Mouse (Mus musculus): ENCODE measurements around the gene Cd72. TPM values are rescaled to one million over a fixed set of nuclear protein-coding genes. Genes with fewer than 3 reads are reported as not detected.

The Cd72 gene
- polyA plus RNA-seq, 1 experiment: 0.84 TPM

DNA sequence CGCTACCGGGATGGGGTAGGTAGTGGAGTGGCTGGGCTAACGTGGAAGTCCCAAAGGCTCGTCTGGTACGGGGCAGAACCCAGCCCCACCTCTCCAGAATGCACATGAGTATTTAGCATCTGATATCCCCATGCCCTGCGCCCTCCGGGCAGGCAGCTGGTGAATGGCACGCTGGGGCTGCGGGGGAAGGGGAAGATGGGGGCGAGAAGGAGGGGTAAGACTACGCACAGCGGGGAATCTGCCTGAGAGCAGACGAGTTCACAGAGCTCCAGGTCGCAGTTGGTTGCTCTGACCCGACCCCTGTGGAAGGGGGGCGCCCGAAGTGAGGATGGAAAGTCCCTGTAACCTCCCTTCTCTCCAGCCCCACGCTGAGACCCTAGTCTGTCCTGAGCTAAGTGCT, 1.0 kb downstream of the Cd72 start:
- Histone ChIP-seq H3K27me3 (ENCODE audit: control insufficient read depth, insufficient read depth, low read length) (no peaks in the 10 kb centered on the region), H3K27ac (ENCODE audit: insufficient read depth, low read length) (no peak overlapping the region), H3K4me3 (replicated peaks; ENCODE audit: insufficient read depth, low read depth, low read length) (peak overlapping the region; percentile 6), H3K4me1 (ENCODE audit: control insufficient read depth, insufficient read depth, low read length) (peaks cover 1% of the 10 kb centered on the region; the same call in 1 of the 2 replicates)
- no peak for DNase-seq
- TF ChIP-seq CTCF (IDR thresholded peaks at IDR 0.05; ENCODE audit: borderline replicate concordance, insufficient read depth, low read depth, low read length) (no peak), POLR2A (IDR thresholded peaks at IDR 0.05; ENCODE audit: borderline replicate concordance, insufficient read depth, low read length) (no peak)
- 2% methylated on average over 18 of the region's 18 CpGs for WGBS

DNA sequence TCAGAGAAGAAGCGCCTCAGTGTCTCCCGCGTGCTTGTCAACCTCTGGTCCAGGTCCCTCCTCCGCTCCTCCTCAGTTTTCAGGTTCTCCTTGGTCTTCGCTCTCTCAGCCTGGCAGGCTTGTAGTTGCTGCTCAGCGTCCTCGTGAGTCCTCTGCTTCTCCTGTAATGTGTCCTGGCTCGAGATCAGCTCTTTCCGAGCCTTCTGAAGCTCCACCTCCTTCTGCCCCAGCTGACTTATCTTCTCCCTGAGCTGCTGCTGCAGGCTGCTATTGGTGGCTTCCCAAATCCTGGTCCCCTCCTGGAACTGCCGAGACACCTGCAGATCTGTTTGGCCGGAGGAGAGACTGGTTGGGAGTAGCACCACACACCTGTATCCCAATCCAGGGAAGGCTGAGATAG, 2.1 kb downstream of the Cd72 start:
- Histone ChIP-seq H3K27me3 (ENCODE audit: control insufficient read depth, insufficient read depth, low read length) (no peaks in the 10 kb centered on the region), H3K27ac (ENCODE audit: insufficient read depth, low read length) (no peak overlapping the region), H3K4me1 (ENCODE audit: control insufficient read depth, insufficient read depth, low read length) (peaks cover 3% of the 10 kb centered on the region; the same call in 1 of the 2 replicates), H3K4me3 (replicated peaks; ENCODE audit: insufficient read depth, low read depth, low read length) (no peak overlapping the region)
- 50% methylated on average over 11 of the region's 11 CpGs for WGBS
- DNase-seq: no peak
- TF ChIP-seq POLR2A (IDR thresholded peaks at IDR 0.05; ENCODE audit: borderline replicate concordance, insufficient read depth, low read length): no peak
- TF ChIP-seq CTCF (IDR thresholded peaks at IDR 0.05; ENCODE audit: borderline replicate concordance, insufficient read depth, low read depth, low read length): no peak

DNA sequence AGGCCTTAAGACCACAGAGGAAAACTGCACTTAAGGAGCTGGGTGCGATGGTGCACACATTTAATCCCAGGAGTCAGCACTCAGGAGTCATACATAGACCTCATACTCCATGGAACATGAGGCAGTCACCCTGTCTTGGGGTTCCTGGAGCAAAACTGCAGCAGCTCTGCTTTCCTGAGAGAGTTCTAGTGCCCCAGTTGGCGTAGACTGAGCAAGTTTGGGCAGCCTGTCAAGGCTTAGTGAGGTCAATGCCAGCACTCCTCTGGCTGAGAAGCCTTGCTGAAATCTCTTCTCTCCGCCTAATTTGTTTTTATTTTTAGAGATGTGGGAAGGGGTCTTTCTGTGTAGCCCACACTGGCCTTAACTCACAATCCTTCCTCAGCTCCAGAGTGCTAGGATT, 5.9 kb downstream of the Cd72 start:
- no peak for TF ChIP-seq POLR2A (IDR thresholded peaks at IDR 0.05; ENCODE audit: borderline replicate concordance, insufficient read depth, low read length)
- TF ChIP-seq CTCF (IDR thresholded peaks at IDR 0.05; ENCODE audit: borderline replicate concordance, insufficient read depth, low read depth, low read length): no peak
- Histone ChIP-seq H3K27ac (ENCODE audit: insufficient read depth, low read length) (no peak overlapping the region), H3K4me3 (replicated peaks; ENCODE audit: insufficient read depth, low read depth, low read length) (no peak overlapping the region), H3K4me1 (ENCODE audit: control insufficient read depth, insufficient read depth, low read length) (peaks cover 7% of the 10 kb centered on the region; the same call in 1 of the 2 replicates), H3K27me3 (ENCODE audit: control insufficient read depth, insufficient read depth, low read length) (no peaks in the 10 kb centered on the region)
- 37% methylated on average over 3 of the region's 3 CpGs for WGBS
- peak; percentile 44 to 55 for DNase-seq

DNA sequence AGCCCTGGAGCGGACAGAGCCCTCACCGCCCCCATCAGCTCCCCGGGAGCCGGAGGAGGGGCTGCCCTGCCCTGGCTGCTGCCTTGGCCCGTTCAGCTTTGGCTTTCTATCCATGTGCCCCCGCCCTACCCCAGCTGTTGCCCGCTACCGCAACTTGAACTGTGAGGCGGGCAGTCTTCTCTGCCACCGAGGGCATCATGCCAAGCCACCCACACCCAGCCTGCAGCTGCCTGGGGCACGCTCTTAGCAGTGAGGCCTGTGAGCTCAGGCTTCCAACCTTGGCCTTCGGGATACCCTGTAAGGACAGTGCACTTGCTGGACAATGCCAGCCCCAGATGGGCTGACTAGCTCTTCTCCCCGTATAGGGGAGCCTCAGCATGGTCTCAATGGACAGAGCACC, 7.2 kb downstream of the Cd72 start:
- no peak overlapping the region for H3K27ac ChIP-seq (ENCODE audit: insufficient read depth, low read length)
- WGBS: 32% methylated on average over 13 of the region's 13 CpGs
- TF ChIP-seq CTCF (IDR thresholded peaks at IDR 0.05; ENCODE audit: borderline replicate concordance, insufficient read depth, low read depth, low read length) (no peak), POLR2A (IDR thresholded peaks at IDR 0.05; ENCODE audit: borderline replicate concordance, insufficient read depth, low read length) (no peak)
- H3K27me3 ChIP-seq (ENCODE audit: control insufficient read depth, insufficient read depth, low read length): no peaks in the 10 kb centered on the region
- peak in 1 of 2 experiments; percentile 22 for DNase-seq
- peaks cover 7% of the 10 kb centered on the region; the same call in 1 of the 2 replicates for H3K4me1 ChIP-seq (ENCODE audit: control insufficient read depth, insufficient read depth, low read length)
- H3K4me3 ChIP-seq (replicated peaks; ENCODE audit: insufficient read depth, low read depth, low read length): no peak overlapping the region

DNA sequence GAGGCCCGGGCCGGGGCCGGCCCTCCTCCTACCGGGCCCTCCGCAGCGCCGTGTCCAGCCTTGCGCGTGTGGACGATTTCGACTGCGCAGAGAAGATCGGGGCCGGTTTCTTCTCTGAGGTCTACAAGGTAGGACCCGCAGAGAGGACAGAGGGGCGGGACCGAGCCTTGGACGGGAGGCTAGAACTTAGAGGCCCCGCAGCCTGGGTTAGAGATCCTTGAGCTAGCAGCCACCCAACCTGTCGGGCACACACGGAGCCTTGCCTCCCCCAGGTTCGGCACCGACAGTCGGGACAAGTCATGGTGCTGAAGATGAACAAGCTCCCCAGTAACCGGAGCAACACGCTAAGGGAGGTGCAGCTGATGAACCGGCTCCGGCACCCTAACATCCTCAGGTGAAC, 10.9 kb downstream of the Cd72 start:
- peaks cover 7% of the 10 kb centered on the region; the same call in 1 of the 2 replicates for H3K4me1 ChIP-seq (ENCODE audit: control insufficient read depth, insufficient read depth, low read length)
- TF ChIP-seq CTCF (IDR thresholded peaks at IDR 0.05; ENCODE audit: borderline replicate concordance, insufficient read depth, low read depth, low read length) (no peak), POLR2A (IDR thresholded peaks at IDR 0.05; ENCODE audit: borderline replicate concordance, insufficient read depth, low read length) (no peak)
- no peaks in the 10 kb centered on the region for H3K27me3 ChIP-seq (ENCODE audit: control insufficient read depth, insufficient read depth, low read length)
- WGBS: under 1% methylated on average over 28 of the region's 28 CpGs
- no peak overlapping the region for H3K27ac ChIP-seq (ENCODE audit: insufficient read depth, low read length)
- H3K4me3 ChIP-seq (replicated peaks; ENCODE audit: insufficient read depth, low read depth, low read length): peak overlapping the region; percentile 86
- DNase-seq: peak; percentile 45 to 57

DNA sequence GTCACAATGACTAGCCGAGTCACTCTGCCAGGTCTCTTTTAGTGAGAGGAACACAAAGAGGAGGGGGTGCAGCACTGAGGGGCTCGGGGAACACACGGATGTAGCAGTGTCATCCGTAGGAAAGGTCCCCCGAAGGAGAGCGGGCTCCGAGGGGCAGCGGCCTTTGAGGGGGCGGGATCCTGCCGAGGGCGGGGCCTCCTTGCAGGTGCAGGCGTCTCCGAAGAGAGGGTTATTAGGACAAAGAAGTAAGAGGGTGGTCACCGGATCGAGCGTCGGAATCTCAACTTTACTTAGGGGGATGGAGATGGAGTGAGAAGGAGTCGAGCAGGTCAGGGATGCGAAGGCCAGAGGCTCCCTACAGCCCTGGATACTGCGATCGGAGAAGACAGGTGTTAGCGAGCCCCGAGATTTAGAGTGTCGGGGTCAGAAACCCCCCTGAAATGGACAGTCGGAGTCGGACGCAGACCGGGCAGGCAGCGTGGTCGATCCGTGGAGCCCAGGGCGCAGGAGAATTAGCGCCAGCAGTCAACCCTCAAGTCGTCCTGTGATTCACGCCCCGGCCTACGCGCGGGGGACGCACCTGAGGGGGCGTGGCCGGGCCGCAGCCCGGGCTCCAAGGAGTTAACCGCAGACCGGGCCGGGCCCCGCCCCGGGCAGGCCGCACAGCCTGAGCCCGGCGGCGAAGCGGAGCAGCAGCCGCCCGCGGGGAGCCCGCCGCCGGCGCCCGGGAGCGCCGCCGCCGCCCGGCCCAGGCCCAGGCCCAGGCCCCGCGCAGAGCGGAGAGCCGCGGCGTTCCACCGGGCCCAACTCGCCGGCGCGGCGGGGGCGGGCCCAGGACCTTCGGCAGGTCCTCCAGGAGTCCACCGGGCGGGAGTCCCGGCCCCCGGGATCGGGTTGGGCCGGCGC, 11.7 kb downstream of the Cd72 start:
- H3K4me3 ChIP-seq (replicated peaks; ENCODE audit: insufficient read depth, low read depth, low read length): peak overlapping the region; percentile 86
- WGBS: under 1% methylated on average over 88 of the region's 88 CpGs
- no peaks in the 10 kb centered on the region for H3K27me3 ChIP-seq (ENCODE audit: control insufficient read depth, insufficient read depth, low read length)
- peak; percentile 77 to 81 for DNase-seq
- H3K4me1 ChIP-seq (ENCODE audit: control insufficient read depth, insufficient read depth, low read length): peaks cover 4% of the 10 kb centered on the region; the same call in 1 of the 2 replicates
- peak overlapping the region; percentile 85 for H3K27ac ChIP-seq (ENCODE audit: insufficient read depth, low read length)
- TF ChIP-seq CTCF (IDR thresholded peaks at IDR 0.05; ENCODE audit: borderline replicate concordance, insufficient read depth, low read depth, low read length) (no peak), POLR2A (IDR thresholded peaks at IDR 0.05; ENCODE audit: borderline replicate concordance, insufficient read depth, low read length) (no peak)

DNA sequence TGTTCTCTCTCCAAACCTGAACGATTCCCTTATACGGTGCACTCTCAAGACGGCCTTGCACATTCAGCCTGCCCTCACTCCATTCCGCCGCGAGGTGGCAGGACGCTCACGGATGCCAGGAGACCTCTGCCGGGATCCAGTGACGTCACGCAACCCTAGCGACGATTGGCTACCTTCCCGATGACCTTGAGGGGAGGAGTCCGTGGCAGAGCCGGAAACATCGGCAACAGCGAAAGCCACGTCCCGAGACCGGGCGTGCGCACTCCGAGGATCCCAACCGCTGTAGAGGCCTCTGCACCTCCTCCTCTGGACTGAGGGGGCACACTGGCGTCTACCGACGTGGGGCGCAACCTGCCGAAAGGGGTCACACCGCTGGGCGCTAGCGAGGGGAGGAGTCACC, 12.4 kb downstream of the Cd72 start:
- DNase-seq: peak; percentile 99 to 100
- under 1% methylated on average over 33 of the region's 33 CpGs for WGBS
- Histone ChIP-seq H3K27me3 (ENCODE audit: control insufficient read depth, insufficient read depth, low read length) (no peaks in the 10 kb centered on the region), H3K4me1 (ENCODE audit: control insufficient read depth, insufficient read depth, low read length) (peaks cover 4% of the 10 kb centered on the region; the same call in 1 of the 2 replicates), H3K4me3 (replicated peaks; ENCODE audit: insufficient read depth, low read depth, low read length) (peak overlapping the region; percentile 86), H3K27ac (ENCODE audit: insufficient read depth, low read length) (peak overlapping the region; percentile 85)
- TF ChIP-seq POLR2A (IDR thresholded peaks at IDR 0.05; ENCODE audit: borderline replicate concordance, insufficient read depth, low read length) (peak; percentile 97), CTCF (IDR thresholded peaks at IDR 0.05; ENCODE audit: borderline replicate concordance, insufficient read depth, low read depth, low read length) (peak; percentile 94)

DNA sequence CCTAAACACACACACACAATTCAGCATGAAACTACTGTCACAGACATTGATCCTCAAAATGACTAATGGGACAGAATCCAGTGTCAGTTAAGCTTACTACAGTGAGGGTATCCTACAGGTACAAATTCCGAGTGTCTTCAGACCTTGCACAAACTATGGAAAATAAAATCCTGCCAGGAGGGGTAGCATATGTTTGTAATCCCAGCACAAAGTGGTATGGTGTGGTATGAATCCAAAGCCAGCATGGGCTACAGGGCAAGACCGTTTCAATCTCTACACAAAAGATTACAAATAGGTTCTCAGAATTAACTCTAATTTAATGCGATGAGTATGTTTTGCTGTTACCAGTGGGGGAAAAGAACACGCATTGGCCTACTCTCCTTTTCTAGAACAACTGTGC, 12.8 kb downstream of the Cd72 start, which contains the start of gene Tesk1:
Tesk1 (plus strand) TSS at position 301 of the 400 bp plus-strand sequence.
- Histone ChIP-seq H3K4me3 (replicated peaks; ENCODE audit: insufficient read depth, low read depth, low read length) (peak within 1 kb of the TSS; percentile 86), H3K4me1 (ENCODE audit: control insufficient read depth, insufficient read depth, low read length) (peaks cover 4% of the 10 kb centered on the region; the same call in 1 of the 2 replicates), H3K27me3 (ENCODE audit: control insufficient read depth, insufficient read depth, low read length) (no peaks in the 10 kb centered on the region), H3K27ac (ENCODE audit: insufficient read depth, low read length) (peak within 1 kb of the TSS; percentile 85)
- DNase-seq: no peak
- no peak for TF ChIP-seq POLR2A (IDR thresholded peaks at IDR 0.05; ENCODE audit: borderline replicate concordance, insufficient read depth, low read length)
- TF ChIP-seq CTCF (IDR thresholded peaks at IDR 0.05; ENCODE audit: borderline replicate concordance, insufficient read depth, low read depth, low read length): no peak
- whole genome bisulfite sequencing: 15% methylated on average over 4 of the region's 4 CpGs

All from cerebellum, adult 2 months (tissue).